Mouse (Mus musculus) liver, adult (tissue): ENCODE measurements around the gene R3hdm1.

Source experiments
- GATA4 ChIP-seq: IDR thresholded peaks from 2 replicates; pipeline ENCODE4 v1.6.1; 2014; ENCODE audit warnings: mild to moderate bottlenecking, low read length; ENCODE audit not compliant: insufficient replicate concordance

Gene R3hdm1

DNA sequence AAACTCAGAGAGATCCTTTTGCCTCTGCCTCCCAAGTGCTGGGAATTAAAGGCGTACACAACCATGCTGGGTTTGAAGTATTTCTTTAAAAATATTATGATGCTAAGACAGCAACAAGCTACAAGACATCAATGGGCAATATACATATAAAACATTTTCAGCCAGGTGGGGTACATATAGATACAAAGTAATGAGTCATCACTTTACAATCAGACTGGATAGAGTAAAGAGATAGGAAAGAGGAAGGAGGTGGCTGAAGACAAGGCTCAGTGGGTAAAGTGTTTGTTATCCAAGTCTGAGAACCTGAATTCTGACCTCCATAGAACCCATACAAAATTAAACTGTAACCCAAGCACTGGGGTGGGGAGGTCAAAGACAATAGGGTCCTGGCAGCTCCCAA lies 4.8 kb upstream of the R3hdm1 start:
- no peak for TF ChIP-seq GATA4

DNA sequence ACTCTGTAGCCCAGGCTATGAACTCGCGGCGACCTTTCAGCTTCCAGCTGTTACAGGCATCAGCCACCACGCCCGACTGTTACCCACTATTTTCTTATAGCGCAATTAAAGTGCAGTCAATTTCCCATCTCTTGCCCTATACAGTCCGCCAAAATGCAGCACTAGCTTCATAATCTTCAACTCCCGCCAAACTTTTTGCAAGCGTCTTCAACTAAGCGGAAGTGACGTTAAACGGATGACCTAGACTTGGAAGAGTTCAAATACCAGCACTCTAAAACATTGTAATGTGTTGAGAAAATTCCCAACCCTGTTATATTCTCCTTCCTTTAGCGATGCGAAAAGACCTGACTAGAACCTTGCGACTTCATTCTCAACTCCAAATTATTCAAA lies 855 bp upstream of the R3hdm1 start:
- no peak for TF ChIP-seq GATA4

DNA sequence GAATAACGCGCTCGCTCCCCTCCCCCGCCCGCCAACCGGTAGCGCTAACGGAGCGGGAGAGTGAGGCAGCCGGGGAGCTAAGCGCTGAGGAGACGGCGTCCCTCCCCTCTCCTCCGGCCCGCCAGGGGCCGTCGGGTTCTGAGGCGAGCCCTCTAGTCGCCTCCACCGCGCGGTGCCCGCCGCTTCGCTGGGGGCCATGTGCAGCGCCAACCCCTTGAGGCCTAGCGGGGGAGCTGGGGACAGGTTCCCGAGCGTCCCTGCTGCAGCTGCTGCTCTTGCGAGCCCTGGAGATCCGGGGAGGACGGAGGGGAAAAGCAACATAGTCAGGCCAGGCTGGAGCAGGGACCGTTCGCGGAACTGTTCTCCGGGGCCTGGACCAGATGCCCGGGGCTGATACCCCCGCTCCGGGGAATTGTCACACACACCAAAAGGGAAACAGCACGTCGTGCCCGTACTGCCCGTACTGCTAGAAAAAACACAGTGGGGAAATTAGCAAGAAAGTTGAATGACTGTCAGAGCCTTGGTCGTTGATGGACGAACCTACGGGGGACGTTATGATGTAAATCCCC lies 503 bp downstream of the R3hdm1 start:
- TF ChIP-seq GATA4: peak; percentile 15; the same call in 1 of the 2 replicates

DNA sequence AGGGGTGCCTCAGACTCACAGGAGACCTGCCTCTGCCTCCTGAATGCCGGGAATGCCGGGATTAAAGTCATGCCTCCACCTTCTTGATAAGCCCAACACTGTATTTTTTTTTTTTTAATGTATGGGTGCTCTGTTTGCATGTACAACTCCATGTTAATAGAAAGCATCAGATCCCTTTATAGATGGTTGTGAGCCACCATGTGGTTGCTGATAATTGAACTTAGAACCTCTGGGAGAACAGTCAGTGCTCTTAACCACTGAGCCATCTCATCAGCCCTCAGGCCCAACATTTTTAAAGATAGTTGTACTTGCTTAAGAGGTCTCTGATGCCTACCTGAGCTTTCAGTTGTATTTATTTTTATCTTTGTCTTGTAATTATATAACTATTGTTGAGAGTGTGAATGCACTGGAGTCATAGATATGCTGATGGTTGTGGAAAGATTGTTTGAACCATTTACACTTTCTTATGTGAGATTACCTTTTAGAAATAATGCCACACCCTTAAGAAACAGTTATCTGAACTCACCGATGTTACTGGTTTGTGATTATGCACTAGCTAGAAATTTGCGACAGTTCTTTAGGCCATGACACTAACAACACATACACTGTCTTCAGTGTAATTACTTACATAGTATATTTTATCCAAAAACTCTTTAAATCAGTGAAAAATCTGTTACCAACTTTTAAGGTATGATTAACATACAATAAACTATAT lies 18.0 kb downstream of the R3hdm1 start:
- no peak for TF ChIP-seq GATA4

DNA sequence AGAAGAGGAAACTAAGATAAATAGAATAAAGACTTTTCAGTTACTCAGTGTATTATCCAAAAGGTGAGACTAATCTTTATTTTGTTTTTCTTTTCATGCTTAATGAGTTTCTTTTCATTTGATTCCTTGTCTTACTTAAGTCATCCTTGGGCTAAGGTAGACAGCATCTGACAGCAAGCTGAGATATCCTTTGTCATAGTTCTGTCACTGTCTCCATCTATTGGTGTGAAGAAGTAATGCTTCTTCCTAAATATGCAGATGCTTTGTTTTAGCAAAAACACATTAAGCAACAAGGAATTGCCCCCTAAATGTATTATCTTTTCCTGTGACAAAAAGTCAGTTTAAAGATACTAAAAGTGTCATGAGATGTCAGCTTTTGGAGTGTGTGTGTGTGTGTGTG lies 37.9 kb downstream of the R3hdm1 start:
- no peak for TF ChIP-seq GATA4

DNA sequence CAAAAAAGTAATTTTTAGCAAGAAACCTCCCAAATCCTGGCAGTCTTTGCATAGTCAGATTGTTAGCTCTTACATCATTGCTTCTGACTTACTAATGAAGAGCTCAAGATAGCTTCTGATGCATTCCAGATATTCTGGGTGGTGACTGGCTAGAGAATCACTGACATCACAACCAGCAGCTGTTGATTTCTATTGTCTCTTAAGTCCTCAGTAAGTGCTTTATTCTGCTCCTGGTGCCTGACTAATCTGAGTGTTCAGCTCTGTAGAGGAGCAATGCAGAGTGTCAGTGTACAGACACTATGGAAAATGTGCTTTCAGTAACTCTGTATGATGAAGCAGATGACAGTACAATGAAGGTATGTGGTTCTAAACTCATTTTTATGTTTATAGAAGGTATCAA lies 38.6 kb downstream of the R3hdm1 start:
- no peak for TF ChIP-seq GATA4

DNA sequence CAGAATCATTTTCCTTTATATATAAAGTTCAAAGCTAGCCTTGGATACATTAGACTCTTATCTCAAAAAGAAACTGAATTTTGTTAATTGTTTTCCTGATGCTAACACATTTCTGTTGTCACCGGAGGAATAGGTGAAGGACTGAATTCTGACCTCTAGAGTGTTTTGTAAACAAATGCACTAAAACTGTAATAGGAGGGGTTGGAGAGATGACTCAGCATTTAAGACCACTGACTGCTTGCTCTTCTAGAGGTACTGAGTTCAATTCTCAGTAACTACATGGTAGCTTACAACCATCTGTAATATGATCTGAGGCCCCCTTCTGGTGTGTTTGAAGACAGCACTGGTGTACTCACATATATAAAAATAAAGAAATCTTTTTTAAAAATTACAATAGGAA lies 63.9 kb downstream of the R3hdm1 start:
- no peak for TF ChIP-seq GATA4

DNA sequence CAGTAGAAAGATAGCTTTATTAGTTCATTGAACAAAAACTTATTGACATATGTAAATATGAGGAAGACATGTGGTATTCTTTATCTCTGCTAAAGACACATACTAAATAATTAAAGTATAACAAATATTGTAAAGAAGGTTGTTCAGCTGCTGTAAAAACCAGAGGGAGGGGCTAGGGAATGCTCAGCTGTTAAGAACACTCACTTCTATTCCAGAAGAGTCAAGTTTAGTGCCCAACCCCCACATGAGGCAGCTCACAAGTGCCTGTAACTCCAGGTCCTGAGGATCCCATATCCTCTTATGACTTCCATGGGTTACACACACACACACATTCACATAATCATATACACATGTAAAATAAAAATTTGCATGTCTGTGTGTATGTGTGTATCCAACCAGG lies 67.0 kb downstream of the R3hdm1 start:
- TF ChIP-seq GATA4: no peak

DNA sequence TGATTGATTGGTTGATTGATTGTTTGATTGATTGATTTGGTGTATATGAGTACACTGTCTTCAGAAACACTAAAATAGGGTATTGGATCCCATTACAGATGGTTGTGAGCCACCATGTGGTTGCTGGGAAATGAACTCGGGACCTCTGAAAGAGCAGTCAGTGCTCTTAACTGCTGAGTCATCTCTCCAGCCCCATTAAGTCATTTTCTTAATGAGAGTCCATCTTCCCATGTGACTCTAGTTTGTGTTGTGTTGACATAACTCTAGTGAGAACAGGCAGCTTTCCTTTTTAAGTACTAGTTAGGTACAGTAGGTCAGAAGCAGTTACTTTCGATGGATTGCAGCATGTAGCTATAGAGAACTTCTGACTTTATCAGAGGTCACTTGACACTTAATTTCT lies 88.3 kb downstream of the R3hdm1 start:
- TF ChIP-seq GATA4: no peak

DNA sequence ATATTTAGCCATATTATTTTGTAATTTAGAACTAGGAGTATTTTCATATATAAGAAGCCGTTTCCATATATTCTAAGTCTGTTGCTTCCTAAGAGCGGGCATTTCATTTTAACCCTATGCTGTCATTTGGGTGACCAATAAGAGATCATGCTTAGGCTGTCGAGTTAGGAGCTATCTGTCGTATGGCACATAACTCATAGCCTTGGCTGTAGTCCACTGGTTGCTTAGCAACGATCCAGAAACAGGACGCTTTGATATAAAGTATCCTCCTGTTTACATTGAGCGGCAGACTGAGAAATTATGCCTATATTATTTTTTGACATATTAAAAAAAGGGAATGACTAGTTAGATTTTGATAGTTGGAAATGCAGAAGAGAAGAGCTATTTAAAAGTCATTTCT lies 89.3 kb downstream of the R3hdm1 start:
- no peak for TF ChIP-seq GATA4

DNA sequence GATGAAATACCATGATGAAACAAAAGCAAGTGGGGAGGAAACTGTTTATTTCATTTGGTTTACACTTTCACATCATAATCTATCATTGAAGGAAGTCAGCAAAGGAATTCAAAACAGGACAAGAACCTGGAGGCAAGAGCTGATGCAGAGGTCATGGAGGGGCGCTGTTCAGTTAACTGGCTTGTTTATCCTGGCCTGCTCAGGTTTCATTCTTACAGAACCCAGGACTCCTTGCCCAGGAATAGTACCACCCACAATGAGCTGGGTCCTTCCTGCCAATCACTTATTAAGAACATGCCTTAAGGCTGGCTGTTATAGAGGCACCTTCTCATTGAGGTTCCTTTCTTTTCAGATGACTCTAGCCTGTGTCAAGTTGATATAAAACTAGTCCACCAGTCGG lies 90.9 kb downstream of the R3hdm1 start:
- TF ChIP-seq GATA4: no peak

DNA sequence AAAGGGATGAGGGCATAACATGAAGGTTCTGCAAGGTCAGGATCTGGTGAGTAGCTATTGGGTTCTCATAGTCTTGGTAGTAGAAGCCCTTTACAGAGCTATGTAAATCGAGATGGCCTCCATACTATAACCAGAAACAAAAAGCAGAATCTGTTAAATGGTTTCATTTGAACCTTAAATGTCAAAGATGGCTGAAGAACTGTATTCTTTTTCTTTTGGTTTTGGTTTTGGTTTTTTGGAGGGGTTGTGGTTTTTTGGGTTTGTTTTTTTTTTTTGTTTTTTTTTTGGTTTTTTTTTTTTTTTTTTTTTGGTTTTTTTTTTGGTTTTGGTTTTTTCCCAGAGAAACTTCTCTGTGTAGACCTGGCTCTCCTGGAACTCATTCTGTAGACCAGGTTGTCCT lies 94.3 kb downstream of the R3hdm1 start:
- no peak for TF ChIP-seq GATA4

DNA sequence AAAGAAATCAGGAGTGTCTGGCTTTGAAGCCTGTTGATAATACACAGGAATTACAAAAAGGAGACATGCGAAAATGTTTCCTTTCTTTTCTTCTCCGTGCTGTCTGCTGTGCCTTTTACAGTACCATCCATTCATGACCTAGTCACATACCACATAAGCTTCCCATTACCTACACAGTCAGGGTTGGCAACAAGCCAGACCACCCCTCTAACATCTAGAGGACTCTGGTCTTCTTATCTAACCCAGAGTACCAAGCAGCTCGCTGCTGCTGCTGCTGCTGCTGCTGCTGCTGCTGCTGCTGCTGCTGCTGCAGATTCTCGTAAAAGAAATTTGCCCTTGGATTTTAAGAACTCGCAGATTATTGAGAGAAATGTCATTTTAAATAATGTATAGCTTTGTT lies 110.2 kb downstream of the R3hdm1 start:
- no peak for TF ChIP-seq GATA4

DNA sequence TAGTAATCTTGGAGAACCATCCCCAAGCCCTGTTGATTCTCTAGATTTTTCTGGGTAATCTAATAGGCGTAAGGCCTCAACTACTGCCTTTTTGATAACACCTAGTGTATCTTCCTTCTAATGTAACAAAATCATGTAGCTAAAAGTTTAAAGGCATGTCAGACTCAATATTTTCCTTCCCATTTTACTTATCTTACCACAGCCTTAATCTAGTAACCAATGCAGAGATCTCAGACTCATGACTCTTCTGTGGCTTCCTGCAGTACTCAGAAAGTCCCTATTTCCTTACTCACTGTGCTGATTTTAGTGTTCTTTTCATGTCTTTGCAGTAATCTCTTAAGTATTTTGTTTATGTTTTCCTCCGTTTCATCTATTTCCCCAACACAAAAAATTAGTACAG lies 118.8 kb downstream of the R3hdm1 start:
- no peak for TF ChIP-seq GATA4

DNA sequence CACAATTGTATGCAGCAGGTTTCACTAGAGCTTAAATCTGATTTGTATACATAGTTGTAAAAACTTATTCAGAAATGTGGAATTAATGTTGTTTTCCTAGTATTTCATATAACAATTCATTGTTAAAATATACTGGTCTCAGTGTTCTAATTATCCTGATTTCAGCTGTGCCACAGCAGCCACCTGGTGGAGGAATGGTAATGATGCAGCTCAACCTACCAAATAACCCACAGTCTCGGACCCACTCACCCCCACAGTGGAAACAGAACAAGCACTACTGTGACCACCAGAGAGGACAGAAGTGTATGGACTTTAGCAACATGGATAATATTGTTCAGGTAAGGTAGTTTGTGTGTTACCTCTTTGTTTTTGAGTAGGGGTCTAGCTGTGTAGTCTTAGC lies 120.2 kb downstream of the R3hdm1 start:
- no peak for TF ChIP-seq GATA4

DNA sequence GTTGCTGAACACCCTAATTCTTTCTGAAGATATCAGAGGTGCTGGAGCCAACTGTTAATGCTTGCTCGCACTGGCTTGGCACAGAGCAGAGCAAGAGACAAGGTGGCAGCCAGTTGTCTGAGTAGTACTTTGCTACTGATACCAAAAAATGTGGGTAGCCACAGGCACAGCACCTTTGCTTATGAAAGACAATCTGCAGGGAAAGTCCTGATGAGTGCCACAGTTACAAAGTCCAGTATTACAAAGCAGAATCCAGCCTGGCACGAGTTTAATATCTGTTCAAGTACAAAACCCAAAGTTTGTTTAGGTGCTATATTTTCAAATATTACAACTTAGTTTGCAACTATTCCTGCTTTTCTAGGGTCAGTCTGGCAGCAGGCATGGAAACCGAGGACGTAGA lies 132.1 kb downstream of the R3hdm1 start:
- no peak for TF ChIP-seq GATA4

DNA sequence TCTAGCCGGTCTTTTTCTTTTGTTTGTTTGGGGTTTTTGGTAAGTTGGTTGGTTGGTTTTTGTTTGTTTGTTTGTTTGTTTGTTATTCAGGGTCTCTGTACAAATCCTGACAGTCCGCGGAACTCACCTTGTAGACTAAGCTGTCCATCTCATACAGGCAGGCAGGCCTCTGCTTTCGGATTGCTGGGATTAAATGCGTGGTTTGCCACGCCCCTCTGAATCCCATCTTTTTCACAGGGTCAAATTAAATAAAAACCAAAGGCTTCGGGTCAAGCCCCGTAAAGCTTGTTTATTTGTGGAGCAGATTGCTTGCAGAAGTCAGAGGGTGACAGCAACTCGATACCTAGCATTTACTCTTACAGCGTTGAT lies 140.5 kb downstream of the R3hdm1 start, which contains the start of gene Ubxn4:
Ubxn4 (plus strand) TSS at position 338 of the 369 bp plus-strand sequence.
- TF ChIP-seq GATA4: no peak

DNA sequence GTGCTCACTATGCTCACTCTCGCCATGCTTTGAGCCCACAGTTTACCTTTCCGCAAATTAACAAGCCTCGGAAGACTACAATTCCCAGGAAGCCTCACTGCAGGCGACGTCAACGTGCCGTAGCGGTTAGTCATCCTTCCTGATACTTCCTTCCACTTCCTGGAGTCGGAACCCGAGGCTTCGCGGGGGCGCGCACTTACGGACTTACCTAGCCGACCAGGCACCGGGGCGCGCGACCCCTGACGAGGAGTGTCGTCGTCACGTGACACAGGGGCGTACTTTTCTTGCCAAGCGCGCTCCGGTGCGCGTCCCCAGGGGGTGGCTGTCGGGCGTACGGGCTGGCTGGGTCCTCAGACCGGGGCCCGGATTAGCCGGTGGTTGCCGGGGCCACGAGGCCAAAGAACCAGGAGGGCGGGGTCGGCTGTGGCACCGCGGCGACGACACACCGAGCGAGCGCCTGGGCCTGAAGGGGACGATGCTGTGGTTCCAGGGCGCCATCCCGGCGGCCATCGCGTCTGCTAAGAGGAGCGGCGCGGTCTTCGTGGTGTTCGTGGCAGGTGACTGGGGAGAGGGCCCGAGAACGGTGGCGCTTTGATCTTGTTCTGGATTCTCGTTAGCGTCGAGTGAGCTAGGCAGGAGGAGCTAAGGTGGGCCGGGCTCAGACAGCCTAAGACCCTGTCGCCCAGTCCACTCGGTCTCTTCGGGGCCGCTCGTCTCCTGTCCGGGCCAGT lies 141.1 kb downstream of the R3hdm1 start:
- 0 out of 2 replicates have a peak, but pooled peaks have one; percentile 20 for TF ChIP-seq GATA4
